16 mouse cellular contexts compared by ENCODE assay signal in genomic region chr2:166943146-166943545, GRCm38 (mm10). TPM values are rescaled to one million over a fixed set of nuclear protein-coding genes. Genes with fewer than 3 reads are reported as not detected.
DNase-seq lines count a peak whose midpoint lies in the region.
"Had no signal": no experiment of that assay in that cellular context is flagged by ENCODE, and none has a peak within 500 bp of the region (broad histone marks: within the 10 kb centered on the region; RNA-seq: fewer than 3 reads in every experiment).

No protein-coding gene starts in this region.

- intact Hi-C loops in heart, postnatal 36 days (cut with DNase I) = no loop called here

- DNase-seq in heart, adult 11 months = peak; percentile 54
- DNase-seq in heart, postnatal 36 days = no peak
- DNase-seq in 3T3-L1 (ENCODE audit: low read depth, low spot score) = peak; percentile 68
- peak; percentile 75 for DNase-seq in NIH3T3 (ENCODE audit: low read depth)
- peak; percentile 45 for DNase-seq in adipocyte (ENCODE audit: low spot score)
- DNase-seq in cerebellum, adult 11 months = no peak
- DNase-seq in right cerebral cortex, postnatal 14 days = no peak
- DNase-seq: adrenal gland, adult 2 months; adrenal gland, postnatal 10 days; adrenal gland, postnatal 25 days; cerebellum, adult 11-12 months; cerebellum, adult 2 months; cerebellum, adult 9-10 months; cerebellum, postnatal 10 days; cerebellum, postnatal 36 days; embryo, embryonic 11 days had no signal

RNA-seq across cellular contexts. Expression of gene Cse1l, which starts 37.3 kb away (rescaled TPM):
- total RNA-seq in heart, postnatal 36 days (2021) = 10 to 100 TPM; 39.8 to 41.1 TPM

RNA-seq across cellular contexts. Expression of gene Stau1, which starts 53.0 kb away (rescaled TPM):
- total RNA-seq in heart, postnatal 36 days (2021) = 10 to 100 TPM; 44.5 to 45.1 TPM

Comparison
In these comparisons a context has a peak if more than half of its experiments do, and no peak if none do; other contexts are left out.
1. DNase-seq: peak in heart, adult 11 months (single experiment), 3T3-L1 (single experiment), NIH3T3 (single experiment) and adipocyte (single experiment); none in heart, postnatal 36 days (0 of 2), cerebellum, adult 11 months (single experiment) and right cerebral cortex, postnatal 14 days (single experiment).